Mouse (Mus musculus) mature B cell (primary cell): Measurements from ENCODE around the gene Prickle1.

ENCODE experiments used
- in situ Hi-C: fragments of 300-500 bp; cut with MboI; formaldehyde crosslinking; loops from 2 replicates; pipeline ENCODE4 v1.14.3; 2019

Gene Prickle1

DNA sequence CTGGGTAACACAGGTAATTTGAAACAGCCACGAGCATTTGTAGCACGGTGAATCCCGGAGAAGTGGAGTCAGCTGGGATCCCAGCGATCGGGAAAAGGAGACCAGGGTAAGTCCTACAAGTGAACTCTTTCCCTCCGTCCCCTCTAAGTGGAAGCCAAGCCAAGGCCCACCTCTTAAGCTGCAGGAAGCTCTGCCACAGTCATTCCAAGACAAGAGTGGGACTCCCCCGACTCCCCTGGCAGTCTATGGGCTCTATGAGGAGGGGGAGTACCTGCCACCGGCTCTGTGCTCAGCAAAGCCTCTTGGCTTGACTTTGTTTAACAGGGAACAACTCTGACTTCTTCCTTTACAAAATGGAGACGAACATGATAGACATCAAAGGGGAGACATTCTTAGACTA is 47.4 kb downstream of the Prickle1 start:
- in situ Hi-C loops: no loop called here

- in situ Hi-C loops: no loop called here
These were observed 56.3 kb downstream of the Prickle1 start for GRCm38 (mm10) chr15:93539415-93539814.

- in situ Hi-C loops: no loop called here
These were observed 57.0 kb downstream of the Prickle1 start for GRCm38 (mm10) chr15:93538551-93539205.

DNA sequence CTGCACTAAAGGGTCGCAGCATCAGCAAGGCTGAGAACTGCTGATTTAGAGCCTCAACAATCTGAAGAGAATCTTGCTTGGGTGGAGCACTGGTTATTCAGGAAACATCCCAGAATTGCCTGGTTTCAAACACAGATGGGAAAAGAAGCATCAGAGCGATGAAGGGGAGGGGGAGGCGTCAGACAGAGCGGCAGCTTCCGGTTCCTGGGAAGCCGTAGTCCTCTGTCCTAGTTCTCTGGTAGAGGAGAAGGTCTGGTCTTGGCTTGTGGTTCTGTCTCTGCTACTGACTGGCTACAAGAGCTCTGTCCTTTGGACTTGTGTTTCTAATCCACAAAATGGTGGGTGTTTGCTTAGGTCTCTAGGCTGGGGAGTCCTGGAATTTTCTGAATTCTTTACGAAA is 57.9 kb downstream of the Prickle1 start:
- in situ Hi-C loops: no loop called here

- in situ Hi-C loops: no loop called here
These were observed 59.5 kb downstream of the Prickle1 start for GRCm38 (mm10) chr15:93536191-93536590.

GRCm38 (mm10) chr15:93530703-93531032 is 65.0 kb downstream of the Prickle1 start:
- in situ Hi-C loops: no loop called here

DNA sequence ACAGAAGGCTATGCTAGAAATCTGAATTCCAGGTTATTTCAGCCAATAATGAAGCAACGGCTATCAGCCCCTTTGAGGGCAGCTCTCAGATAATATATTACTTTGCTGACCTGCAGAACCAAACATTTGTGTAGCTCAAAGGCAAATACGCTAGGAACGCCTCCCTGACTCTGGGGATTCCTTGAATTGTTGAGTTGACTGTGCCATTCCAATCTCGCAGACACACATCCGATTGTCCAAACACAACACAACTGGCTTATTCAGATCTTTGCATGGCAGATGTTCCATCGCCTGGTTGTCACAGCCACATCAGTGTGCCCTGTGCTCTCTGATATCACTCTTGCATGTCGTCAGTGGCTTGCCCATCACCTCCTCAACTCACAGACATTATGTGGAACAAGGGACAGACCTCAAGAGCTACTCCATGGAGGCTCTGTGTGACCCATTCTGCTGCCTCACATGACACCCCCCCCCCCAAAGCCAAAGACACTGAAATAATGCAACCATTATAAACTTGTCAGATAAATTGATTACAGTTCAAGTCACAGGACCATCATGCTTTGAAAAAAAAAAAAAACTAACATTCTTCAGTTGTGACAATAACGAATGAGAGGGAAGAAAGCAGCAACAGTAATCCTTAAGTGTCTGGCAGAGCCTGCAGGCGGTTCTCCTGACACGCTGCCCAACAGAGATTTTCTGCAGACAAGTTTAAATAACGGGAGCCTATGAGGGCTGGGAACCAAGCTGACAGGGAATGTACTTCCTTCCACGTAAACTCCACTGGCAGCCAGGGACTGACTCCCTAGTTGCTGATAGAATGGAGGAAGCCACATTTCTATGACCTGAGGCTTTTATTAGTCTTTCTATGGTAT is 65.6 kb downstream of the Prickle1 start:
- in situ Hi-C loops: no loop called here

DNA sequence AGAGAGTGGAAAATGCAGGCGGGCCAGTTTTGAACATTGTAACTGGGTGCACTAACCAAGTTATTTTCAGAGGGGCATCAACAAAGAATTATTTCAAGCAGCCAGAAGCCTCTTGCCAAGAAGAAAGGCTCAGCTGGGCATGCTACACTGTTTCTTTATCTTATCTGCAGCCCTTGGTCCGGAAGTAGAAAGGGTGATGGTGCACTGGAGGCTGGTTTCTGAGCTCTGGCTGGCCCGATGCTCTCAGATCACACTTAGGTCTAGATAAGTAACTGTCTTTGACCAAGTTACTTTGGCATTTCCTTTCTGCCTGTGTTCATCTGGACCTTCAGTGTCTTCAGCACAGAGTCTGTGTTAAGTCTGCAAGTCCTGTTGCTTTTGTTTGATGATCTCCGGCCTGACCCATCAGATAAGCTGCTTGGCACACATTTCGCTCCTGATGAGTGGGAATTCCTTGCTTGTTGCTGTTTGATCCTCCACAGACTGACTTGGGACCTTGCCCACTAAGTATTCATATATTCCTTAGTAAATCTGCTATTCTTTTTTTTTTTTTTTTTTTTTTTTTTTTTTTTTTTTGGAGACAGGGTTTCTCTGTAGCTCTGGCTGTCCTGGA is 70.3 kb downstream of the Prickle1 start:
- in situ Hi-C loops: no loop called here

DNA sequence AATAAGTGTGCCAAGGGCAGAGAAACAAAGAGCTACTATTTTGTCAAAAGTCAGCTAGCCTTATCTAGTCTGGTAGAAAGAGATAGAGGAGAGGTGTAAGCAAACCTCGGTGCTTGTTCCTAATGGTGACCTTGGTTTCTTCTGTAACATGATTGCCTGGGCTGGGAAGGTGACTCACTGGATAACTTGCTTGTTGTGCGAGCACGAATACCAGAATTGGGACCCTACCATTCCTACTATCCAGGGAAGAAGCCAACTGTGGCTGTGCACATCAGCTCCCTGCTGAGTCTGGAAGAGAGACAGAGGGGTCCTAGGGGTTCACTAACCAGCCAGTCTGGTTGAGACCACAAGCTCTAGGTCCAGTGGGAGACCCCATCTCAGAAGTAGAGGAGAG is 73.9 kb downstream of the Prickle1 start:
- in situ Hi-C loops: no loop called here

DNA sequence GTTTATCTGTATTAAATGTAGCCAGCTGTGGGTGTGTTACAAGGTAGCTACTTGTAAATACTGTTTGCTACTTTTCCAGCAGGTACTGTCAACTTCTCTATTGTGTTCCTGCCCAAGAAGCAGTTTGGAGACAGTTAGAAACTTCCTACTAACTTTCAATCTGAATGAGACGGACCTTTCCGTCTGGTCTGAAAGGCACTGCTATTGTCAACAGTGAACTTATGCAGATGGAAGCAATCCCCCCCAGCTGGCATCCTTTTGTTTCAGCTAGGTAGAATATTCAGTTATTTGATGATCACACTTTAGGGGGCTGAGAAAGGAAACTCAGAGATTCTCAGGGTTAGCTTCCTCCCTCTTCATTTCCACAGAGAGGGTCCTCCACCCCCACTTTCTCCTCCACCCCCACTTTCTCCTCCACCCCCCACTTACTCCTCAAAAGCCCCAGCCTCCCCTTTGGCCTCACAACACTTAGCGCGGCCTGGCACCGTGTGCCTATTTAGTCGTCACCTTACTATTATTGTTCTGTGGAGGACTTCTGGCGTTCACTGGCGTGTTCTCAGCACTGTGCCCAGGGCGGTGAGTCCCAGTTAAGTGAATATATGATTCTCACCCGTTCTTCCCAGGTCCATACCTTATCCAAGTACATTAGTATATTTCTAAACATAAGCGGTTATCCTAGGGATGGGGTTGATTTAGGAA is 74.5 kb downstream of the Prickle1 start:
- in situ Hi-C loops: no loop called here

GRCm38 (mm10) chr15:93519836-93520826 is 75.6 kb downstream of the Prickle1 start:
- in situ Hi-C loops: no loop called here

DNA sequence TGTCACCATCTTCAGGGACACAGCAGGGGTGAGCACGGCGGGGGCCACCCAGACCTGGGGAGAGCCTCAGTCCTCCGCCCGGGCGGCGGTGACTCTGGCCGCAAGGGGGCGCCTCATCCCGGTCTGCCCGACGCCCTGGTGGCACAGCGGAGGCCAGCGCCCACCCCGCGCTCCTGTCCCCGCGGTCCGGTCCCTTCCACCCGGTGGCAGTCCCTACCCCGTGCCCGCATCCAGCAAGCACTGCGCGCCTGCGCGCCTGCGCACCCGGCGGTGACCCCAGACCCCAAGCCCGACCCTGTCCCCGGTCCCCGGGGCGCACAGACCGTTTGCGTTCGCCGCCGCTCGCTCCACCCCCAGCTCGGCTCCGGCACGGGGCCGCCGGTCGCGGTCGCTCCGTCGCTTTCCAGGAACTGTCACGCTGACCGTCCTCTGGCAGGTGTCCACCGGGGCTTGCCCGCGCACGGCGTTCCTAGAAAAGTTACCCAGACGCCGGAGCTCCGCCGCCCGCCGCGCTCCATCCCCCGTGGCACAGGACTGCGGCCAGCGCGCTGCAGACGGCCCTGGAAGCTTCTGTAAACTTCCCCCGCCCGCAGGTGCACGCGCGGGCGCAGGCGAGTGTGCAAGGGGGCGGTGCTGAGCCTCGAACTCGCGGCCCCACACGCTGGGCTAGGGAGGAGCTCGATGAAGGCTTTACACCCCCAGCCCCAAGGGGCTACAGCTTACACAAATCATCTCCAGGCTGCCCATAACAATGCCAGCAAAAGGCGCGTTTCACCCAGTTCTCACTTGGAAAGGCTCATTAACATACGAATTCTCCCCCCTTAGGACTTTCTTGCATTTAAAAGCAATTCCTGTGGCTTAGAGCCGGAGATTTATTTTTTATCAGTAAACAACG is 76.5 kb downstream of the Prickle1 start:
- in situ Hi-C loops: no loop called here

DNA sequence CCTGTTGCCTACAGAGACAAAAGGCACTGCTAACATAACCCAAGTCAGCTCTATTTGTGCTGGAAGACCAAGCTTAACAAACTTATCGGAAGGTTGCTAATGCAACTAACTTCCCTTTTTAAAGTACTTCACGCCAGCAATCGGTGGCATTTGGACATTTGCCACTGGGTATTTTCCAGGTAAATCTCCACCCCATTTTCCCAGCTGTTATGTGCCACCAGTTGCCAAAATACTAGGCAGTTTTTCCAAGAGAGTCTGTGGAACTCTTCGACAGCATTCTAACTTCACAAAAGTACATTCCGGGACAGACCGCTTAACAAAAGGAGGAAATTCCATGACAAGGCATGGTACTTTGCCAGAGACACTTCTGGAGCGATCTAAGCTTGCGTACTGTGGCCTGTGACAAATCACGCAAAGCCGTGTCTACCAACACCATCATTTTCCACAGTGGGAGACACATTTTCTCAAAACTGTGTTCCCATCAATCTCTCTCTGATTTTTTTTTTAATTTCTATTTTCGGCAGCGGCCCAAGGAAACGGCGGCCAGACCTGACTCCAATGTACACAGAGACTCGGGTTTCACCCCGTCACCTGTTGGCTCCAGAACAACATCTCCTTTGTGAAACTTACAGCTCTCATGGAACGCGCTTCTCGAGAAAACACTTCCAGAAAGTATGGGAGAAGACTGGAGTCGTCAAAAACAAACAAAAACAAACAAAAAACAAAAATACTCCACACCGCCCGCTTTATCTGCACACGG is 77.4 kb downstream of the Prickle1 start:
- in situ Hi-C loops: no loop called here

- in situ Hi-C loops: no loop called here
These were observed 78.6 kb downstream of the Prickle1 start for GRCm38 (mm10) chr15:93517022-93517565.

DNA sequence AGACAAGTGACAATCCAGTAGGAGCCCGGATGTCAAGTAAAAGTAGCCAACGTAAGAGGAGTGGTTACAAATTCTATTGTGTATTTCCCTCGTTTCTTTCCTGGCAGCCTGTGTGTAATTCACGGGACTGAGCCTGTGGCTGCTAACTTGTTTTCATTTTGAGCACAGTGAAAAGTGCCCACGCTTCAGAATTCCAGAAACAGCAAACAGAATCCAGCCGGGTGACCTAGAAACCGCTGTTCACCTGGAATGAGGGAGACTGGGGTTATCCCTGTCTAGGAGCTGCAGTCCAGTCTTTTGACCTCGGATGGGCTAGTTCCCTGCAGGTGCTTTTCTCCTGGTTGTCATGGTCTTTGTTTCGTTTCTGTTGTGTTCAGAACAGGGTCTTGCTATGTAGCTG is 80.4 kb downstream of the Prickle1 start:
- in situ Hi-C loops: no loop called here

- in situ Hi-C loops: no loop called here
These were observed 81.8 kb downstream of the Prickle1 start for GRCm38 (mm10) chr15:93513939-93514341.

DNA sequence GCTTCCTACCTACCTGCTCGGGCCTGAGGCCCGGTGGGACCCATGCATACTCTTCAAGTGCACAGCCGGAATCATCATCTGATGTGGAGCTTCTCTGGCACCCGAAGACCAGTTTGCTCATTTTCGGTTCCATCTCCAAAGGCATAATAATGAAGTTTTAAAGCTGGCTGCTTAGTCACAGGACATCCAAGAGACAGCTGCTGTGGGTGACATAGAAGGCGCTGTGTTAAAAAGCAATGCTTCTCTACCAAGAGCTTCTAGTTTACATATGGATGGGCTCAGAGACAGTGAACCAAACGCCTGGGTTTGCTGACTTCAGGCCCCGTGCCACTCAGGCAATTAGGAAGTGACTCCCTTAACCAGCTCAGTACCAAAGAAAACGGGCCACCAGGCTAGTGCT is 83.3 kb downstream of the Prickle1 start:
- in situ Hi-C loops: no loop called here

DNA sequence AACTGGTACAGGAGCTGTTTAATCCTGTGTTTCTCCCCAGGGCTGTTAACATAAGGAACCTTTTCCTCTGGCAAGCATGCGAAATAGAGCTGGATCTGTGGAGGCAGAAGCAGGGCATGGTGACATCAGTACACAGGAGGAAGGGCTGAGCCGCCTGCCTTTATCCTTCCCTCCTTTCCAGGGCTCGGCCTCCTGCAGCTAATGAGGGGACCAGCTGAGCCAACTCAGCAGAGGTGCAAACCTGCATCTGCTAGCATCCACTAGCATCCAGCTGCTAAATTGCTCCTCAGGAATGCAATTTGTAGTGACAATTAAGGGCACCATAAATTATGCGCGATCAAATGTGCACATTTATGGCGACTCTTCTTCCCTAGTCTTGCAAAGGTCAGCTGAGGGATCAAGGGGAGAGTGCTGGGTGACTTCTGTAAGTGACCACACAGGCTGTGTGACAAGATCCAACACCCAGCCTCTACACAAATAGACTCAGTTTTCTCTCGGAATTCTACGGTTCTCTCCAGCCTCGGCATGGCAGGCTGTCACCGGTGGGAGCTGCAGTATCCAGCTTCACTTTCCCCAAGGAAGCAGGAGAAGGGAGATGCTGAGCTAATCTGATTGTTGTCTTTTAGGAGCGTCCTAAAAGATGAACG is 84.9 kb downstream of the Prickle1 start:
- in situ Hi-C loops: no loop called here

GRCm38 (mm10) chr15:93504808-93505207 is 90.9 kb downstream of the Prickle1 start:
- in situ Hi-C loops: no loop called here
